Mouse (Mus musculus): ENCODE data around the gene Cplx2. TPM values are rescaled to one million over a fixed set of nuclear protein-coding genes. Genes with fewer than 3 reads are reported as not detected.

Gene Cplx2
- 12.3 and 13.2 TPM in 2 replicates for polyA plus RNA-seq (2011; ENCODE audit: insufficient read length, low read depth, missing spikeins)

DNA sequence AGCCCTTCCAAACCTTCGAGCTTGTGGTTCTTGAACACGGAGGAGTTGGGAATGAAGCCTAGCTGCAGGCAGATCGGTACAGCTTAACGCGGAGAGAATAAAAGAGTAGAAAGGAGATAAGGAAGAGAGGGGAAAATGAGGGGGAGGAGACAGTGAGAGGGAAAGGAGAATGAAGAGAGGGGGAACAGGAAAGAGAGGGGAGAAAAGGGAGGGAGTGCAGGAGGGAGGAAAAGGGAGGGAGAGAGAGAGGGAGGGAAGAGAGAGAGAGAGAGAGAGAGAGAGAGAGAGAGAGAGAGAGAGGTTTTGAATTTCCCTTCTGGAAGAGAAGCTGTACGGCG, at the start of gene Cplx2:
TSS of gene Cplx2 (plus strand) at position 301 of the 338 bp plus-strand sequence.
- TF ChIP-seq CTCF (IDR thresholded peaks at IDR 0.05; ENCODE audit: borderline replicate concordance, insufficient read depth, low read length) (no peak), POLR2A (IDR thresholded peaks at IDR 0.05; ENCODE audit: low read depth, low read length) (no peak)
- H3K27ac ChIP-seq (ENCODE audit: insufficient read depth, low read length) = no peak within 1 kb of the TSS
- no peaks in the 10 kb centered on the region for H3K4me1 ChIP-seq (ENCODE audit: control insufficient read depth, insufficient read depth, low read length)
- no peak within 1 kb of the TSS for H3K4me3 ChIP-seq (ENCODE audit: insufficient read depth, low read length)

DNA sequence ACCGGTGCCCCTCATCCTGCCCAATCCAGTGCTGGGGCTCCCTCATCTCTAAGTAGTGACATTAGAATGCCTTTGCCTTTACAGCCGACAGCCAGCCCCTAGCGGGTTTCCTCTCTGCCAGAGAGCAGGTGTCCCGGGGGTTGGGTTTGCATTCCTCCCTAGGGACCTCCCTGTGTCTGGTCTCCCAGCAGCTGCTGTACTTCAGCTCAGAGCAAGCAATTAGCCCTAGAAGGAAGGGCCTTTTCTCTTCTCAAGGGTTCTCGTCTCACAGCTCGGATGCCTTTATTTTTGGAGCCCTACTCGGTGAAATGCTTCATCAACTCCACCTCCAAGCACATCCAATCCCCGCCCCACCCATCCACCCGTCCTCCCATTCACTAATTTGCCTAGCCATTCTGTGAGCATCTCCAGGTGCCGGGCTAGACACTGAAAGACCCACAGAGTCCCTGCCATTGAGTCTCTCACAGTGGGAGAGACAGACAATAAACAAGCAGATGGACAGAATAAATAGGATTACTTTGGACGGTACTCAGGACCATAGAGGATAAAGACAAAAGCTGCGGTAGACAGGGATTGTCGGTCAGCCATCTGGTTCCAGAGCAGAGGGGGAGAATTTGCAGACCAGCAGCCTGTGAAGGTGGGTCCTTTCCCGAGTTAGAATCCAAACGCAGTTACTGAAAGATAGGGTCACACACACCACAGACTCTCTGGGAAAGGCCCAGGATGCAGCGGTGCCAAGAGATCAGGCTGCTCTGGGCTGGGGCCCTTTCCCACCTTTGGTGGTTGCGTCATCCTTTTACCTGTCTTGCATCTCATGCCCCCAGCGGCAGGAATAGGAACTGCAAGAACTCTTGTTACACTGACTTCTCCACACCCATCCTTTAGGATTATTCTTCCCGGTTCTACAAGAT, 48.5 kb upstream of the Cplx2 start:
- no peak overlapping the region for H3K4me3 ChIP-seq (ENCODE audit: insufficient read depth, low read length)
- H3K4me1 ChIP-seq (ENCODE audit: control insufficient read depth, insufficient read depth, low read length) = no peaks in the 10 kb centered on the region; the same call in 1 of the 2 replicates
- H3K27ac ChIP-seq (ENCODE audit: insufficient read depth, low read length) = peak overlapping the region; percentile 48; the same call in 1 of the 2 replicates
- TF ChIP-seq CTCF (IDR thresholded peaks at IDR 0.05; ENCODE audit: borderline replicate concordance, insufficient read depth, low read length) (no peak), POLR2A (IDR thresholded peaks at IDR 0.05; ENCODE audit: low read depth, low read length) (no peak)

DNA sequence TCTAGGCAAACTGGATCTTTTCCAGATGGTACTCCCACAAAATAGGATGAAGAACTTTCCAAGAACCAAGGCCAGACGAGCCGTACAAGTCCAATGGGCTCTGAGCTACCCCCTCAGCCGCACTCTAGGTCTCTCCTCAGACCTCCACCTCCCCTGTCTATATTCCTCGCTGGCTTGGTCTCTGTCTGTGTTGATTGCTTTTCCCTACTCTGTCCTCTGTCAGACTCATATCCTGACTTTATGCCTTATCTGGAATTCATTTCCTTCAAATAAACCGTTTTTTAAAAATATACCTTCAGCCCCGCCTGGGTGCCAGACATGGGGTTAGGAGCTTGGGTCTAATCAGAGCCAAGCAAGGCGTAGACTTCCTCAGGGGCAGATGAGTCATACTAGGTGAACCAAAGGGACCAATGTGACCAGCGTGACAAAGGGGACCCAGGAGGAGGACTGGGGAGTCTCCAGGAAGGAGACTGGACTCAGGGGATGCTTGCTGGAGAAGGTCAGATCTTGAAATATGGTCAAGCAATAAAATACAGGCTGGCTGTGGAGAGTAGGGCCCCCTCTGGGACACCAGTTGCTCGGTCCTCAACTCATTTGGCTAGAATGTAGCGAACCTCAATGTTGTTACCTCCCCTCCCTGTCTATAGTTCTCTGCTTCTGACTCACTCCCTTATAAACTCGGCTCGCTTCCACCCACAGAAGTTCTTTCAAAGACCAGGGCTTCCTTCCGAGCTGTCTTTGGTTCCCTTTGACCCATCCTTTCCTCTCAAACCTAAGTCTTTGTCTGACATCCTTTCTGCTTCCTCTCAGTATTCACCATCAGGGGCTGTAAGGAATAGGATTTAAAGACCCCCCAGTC, 47.6 kb upstream of the Cplx2 start:
- Histone ChIP-seq H3K4me3 (ENCODE audit: insufficient read depth, low read length) (no peak overlapping the region), H3K4me1 (ENCODE audit: control insufficient read depth, insufficient read depth, low read length) (no peaks in the 10 kb centered on the region; the same call in 1 of the 2 replicates), H3K27ac (ENCODE audit: insufficient read depth, low read length) (peak overlapping the region; percentile 48)
- no peak for TF ChIP-seq CTCF (IDR thresholded peaks at IDR 0.05; ENCODE audit: borderline replicate concordance, insufficient read depth, low read length)
- TF ChIP-seq POLR2A (IDR thresholded peaks at IDR 0.05; ENCODE audit: low read depth, low read length) = no peak

DNA sequence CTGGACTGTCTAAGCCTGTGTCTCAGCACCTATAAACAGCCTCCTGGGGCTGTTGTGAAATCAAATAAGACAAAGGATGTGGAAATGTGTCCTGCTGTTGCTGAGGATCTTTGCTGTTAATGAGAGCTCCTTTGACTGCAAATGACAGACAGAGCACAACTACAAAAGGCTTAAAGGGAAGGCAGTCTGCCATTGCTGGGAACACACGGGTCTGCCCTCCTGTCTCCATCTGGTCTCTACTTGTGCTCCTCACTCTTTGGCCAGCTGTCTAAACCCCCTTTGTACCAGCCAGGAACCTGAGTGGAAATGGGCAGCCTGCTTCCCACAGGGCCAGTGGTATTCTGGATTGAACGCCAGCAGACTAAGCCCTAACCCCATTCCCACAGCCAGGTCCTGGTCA, 47.0 kb upstream of the Cplx2 start:
- TF ChIP-seq CTCF (IDR thresholded peaks at IDR 0.05; ENCODE audit: borderline replicate concordance, insufficient read depth, low read length) = no peak
- TF ChIP-seq POLR2A (IDR thresholded peaks at IDR 0.05; ENCODE audit: low read depth, low read length) = no peak
- Histone ChIP-seq H3K27ac (ENCODE audit: insufficient read depth, low read length) (peak overlapping the region; percentile 45), H3K4me3 (ENCODE audit: insufficient read depth, low read length) (no peak overlapping the region), H3K4me1 (ENCODE audit: control insufficient read depth, insufficient read depth, low read length) (no peaks in the 10 kb centered on the region; the same call in 1 of the 2 replicates)

DNA sequence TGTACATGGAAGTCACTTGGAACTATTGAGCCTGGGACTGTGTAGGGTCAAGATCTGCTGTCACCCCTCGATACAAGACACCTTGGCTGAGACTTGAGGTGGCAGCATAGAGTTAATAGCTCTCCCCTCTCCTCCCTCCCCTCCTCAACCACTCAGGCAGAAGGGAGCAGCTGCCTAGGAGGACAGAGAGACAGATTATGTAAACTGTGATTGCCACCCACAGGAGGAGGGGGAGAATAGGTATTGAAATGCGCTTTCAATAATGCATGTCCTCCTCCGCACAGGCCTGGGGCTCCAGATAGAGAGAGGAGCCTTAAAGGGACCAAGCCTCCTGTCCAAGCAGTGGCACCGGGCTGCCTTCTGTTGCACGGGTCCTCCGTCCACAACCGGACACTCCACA, 45.3 kb upstream of the Cplx2 start:
- TF ChIP-seq POLR2A (IDR thresholded peaks at IDR 0.05; ENCODE audit: low read depth, low read length) (no peak), CTCF (IDR thresholded peaks at IDR 0.05; ENCODE audit: borderline replicate concordance, insufficient read depth, low read length) (no peak)
- Histone ChIP-seq H3K27ac (ENCODE audit: insufficient read depth, low read length) (no peak overlapping the region), H3K4me3 (ENCODE audit: insufficient read depth, low read length) (no peak overlapping the region), H3K4me1 (ENCODE audit: control insufficient read depth, insufficient read depth, low read length) (no peaks in the 10 kb centered on the region)

DNA sequence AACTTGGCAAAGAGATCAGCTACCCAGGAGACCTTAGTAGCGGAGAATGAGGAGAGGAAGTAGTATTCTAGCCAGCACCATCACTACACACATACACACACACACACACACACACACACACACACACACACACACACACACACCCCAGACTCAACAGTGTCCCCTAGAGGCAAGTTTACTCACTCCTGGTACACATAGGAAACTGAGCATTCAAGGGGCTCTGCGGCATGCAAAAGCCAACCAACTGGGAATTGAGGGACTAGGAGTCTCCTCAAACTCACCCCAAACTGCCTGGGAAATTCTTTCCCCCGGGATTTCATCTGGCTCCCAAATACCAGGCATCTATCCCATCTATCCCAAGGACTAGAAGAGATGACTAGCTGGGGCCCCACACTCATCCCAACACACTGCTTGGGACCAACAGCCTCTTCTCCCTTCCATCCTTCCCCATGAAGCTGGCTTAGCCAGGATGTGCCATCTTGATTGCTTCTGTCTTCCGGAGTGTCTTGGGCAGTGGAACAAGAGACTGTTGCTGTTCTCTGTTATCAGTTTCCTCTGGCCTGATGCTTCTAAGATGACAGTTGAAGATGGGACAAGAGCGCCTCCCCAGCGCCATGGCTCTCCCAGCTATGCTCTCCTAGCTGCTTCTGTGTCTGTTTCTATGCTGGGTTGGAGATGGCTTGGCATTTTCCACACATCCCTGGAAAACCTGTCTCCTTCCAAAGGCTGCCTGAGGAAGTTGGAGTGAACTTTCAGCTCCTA, 44.3 kb upstream of the Cplx2 start:
- TF ChIP-seq CTCF (IDR thresholded peaks at IDR 0.05; ENCODE audit: borderline replicate concordance, insufficient read depth, low read length) (no peak), POLR2A (IDR thresholded peaks at IDR 0.05; ENCODE audit: low read depth, low read length) (no peak)
- H3K4me3 ChIP-seq (ENCODE audit: insufficient read depth, low read length) = no peak overlapping the region
- no peaks in the 10 kb centered on the region for H3K4me1 ChIP-seq (ENCODE audit: control insufficient read depth, insufficient read depth, low read length)
- no peak overlapping the region for H3K27ac ChIP-seq (ENCODE audit: insufficient read depth, low read length)

DNA sequence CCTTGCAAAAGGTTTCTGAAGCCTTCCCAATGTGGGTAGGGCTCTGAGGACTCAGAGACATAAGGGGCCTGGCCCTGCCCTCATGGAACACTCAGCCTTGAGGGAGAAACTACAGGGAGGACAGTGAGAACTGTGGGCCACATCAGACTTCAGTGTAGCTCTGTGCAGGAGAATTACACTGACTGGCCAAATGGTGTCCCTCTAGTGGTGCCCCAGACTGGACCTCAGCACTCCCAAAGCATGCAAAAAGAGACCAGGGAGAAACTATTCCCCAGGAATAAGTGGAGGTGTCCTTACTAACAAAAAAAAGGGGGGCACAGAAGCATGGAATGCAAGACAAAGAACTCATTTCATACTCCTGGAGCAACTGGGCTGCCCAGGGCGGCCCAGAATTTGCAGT, 43.1 kb upstream of the Cplx2 start:
- Histone ChIP-seq H3K4me3 (ENCODE audit: insufficient read depth, low read length) (no peak overlapping the region), H3K4me1 (ENCODE audit: control insufficient read depth, insufficient read depth, low read length) (0 out of 2 replicates have a peak, but pooled peaks cover 4% of the 10 kb centered on the region), H3K27ac (ENCODE audit: insufficient read depth, low read length) (no peak overlapping the region)
- TF ChIP-seq CTCF (IDR thresholded peaks at IDR 0.05; ENCODE audit: borderline replicate concordance, insufficient read depth, low read length) (no peak), POLR2A (IDR thresholded peaks at IDR 0.05; ENCODE audit: low read depth, low read length) (no peak)

DNA sequence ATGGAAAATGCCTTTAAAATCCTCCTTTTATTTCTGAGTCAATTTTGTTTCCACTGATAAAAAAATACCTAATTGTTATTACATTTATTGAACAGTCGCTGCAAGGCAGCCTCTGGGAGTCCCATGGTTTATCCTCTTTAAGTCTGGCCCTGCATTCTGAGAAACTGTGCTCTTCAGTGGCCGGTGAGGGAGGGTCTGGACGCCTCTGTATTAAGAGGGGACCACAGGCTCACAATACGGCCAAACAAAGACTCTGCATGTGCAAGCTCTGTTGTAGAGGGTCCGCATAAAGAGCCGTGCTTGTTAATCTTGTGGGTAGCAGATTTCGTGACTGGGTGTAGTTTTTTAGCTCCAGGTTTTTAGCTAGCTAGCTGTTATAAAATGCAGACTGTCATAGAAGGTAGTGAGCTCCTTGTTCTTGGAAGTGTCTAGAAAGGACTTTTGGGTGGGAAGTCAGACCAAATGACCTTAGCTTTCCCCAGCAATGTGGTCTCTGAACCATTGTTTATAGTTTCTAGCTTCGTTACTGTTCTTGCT, 42.1 kb upstream of the Cplx2 start:
- no peak for TF ChIP-seq POLR2A (IDR thresholded peaks at IDR 0.05; ENCODE audit: low read depth, low read length)
- TF ChIP-seq CTCF (IDR thresholded peaks at IDR 0.05; ENCODE audit: borderline replicate concordance, insufficient read depth, low read length) = no peak
- Histone ChIP-seq H3K4me1 (ENCODE audit: control insufficient read depth, insufficient read depth, low read length) (0 out of 2 replicates have a peak, but pooled peaks cover 4% of the 10 kb centered on the region), H3K27ac (ENCODE audit: insufficient read depth, low read length) (no peak overlapping the region), H3K4me3 (ENCODE audit: insufficient read depth, low read length) (no peak overlapping the region)

Measured in embryonic fibroblast, embryonic 13.5 days (primary cell).